Mouse (Mus musculus) left cerebral cortex, postnatal 36 days (tissue): Measurements from ENCODE around the gene Mccc2. TPM values are rescaled to one million over a fixed set of nuclear protein-coding genes. Genes with fewer than 3 reads are reported as not detected.

Experiments
- DNase-seq, 2 experiments: peaks; one replicate each; pipeline ENCODE4 v3.0.0; 2021 to 2022; ENCODE audit warnings: low spot score in 2 of 2, mixed read lengths in 1 of 2
- intact Hi-C: fragments of 180-260 bp; cut with DNase I; formaldehyde crosslinking; loops from one replicate; pipeline ENCODE4 v1.15.1; 2025
- total RNA-seq, 2 experiments: library from RNA; stranded (reverse); gene quantifications; 2 replicates each; pipeline ENCODE4 v1.2.3; 2021

Gene Mccc2
- total RNA-seq, 2 experiments from 2014 or later: 21.4 to 24.5 TPM

DNA sequence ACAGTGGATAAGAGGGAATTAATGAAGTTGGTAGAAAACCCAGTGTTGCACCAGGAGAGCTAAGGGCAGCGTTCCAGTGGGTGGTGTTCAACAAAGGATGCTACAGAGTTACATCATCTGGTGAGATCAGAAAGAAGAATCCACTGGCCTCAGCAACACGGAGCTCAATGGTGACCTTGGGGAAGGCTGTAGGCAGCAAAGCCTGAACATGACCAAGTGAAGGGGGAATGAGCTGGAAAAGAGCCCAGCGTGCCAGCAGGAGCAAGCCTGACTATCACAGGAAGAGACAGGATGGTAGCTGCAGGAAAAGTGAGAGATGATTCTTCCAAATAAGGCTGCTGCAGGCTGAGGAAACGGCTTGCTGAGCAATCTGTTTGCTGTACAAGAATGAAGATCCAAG is 68.0 kb downstream of the Mccc2 start:
- intact Hi-C loops: no loop called here
- DNase-seq: no peak

DNA sequence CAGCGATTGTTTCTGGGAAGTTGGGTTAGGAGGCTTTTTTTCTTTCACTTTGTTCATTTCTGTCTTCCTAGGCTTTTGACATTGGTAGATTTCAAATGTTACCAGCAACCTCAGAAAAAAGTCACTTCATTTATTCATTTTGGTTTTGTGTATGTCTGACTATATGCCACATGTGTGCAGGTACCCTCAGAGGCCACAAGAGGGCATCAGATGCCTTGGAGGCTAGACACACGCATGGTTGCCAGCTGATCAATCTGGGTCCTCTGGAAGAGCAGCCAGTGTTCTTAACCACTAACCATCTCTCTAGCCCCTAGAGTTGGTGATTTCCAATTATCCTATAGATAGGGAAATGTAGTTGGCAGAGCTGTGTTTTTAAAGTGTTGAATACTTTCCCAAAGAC is 71.9 kb downstream of the Mccc2 start:
- intact Hi-C loops: no loop called here

DNA sequence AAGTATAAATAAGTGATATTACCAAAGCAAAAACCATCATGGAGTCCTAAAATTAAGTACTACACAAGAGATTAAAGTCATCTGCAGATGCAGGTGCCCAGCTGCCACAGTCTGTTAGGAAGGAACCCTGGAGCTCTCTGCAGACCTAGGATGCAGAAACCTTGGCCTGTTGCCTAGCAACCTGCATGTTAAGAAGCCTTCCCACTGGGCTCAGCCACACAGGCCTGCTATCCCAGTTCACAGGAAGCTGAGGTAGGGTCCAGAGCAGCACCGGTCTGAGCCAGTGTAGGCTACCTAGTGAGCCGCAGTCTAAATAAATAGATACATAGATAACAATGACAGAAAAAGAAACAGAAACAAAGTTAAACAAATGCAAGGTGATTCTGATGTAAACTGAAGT is 74.8 kb downstream of the Mccc2 start:
- peak; percentile 17 to 28 for DNase-seq
- intact Hi-C loops: no loop called here

More for the DNA sequence above, 71.9 kb downstream of the Mccc2 start:
- DNase-seq: no peak

DNA sequence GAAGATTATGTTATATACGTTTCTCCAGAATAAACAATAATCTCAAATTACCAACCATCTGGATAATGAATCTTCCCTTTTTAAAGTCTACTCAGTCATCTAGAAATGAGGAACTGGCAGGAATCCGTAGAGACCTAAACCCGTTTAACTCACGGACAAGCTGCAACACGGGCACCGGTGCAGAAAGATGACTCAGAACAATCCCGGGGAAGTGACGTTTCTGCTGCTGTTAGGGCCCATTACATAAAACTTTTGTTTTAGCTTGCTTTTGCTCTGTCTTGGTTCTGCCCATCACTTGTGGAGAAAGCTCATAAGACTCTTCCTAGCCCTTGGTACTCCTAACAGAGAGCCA is 76.1 kb downstream of the Mccc2 start:
- intact Hi-C loops: no loop called here
- no peak for DNase-seq

DNA sequence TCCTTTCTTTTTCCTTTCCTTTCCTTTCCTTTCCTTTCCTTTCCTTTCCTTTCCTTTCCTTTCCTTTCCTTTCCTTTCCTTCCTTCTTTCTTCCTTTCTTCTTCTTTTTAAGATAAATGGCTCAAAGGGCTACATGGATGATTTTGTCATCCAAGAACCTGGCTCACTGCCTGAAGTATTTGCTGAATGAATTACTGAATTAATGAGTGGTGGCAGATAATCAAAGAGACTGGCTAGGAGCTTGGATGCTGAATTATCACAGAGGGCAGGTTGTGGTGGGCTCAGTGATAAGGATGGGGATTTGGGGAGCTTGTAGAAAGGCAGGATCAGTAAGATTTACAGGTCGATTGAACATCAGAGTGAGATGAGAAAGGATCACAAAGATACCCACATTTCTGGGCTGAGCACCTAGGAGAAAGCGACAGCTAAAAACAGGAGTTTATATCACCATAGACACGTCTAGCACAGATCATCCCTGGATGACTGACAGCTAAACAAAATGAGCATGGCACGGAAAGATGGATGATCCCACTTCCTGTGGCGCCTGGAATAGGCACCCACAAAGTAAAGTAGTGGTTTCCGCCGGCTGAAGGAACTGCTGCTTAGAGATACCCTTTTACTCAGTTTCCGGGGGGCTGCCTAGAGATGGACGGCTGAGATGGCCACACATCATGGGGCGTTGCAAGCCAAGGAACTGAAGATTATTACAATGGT is 76.7 kb downstream of the Mccc2 start:
- no peak for DNase-seq
- intact Hi-C loops: no loop called here

DNA sequence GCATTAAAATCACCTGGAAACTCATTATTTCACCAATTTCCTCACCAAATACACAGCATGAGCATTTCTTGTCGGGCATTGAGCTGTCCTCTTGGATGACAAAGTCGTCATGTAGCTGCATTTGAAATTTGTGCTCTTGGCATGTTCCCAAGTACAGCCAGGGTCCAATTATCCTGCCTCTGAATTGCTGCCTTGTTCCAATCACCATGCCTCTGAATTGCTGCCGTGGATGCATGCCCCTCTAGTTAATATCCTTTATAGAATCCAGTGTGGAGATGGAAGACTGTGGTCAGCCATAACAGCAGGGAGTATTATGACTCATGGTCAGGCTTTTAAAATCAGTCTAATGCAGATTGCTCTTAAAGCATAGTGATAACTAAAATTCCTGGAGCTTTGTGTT is 77.7 kb downstream of the Mccc2 start:
- no peak for DNase-seq
- intact Hi-C loops: no loop called here

DNA sequence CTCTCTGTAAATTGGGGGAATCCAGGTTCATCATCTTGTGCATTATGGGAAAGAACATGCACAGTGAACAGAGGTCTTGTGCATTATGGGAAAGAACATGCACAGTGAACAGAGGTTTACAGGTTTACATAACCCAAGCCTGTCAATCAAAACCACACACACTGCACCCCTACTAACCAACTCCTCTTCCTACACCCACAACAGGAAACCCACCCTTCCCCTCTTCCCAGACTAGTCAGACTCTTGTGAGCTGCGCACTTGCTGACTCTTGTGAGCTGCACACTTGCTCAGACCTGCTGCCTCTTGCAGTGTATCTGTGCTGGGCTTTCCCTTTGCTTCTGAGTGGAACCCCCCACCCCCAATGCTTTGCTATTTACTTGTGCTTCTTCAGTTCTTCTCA is 83.0 kb downstream of the Mccc2 start:
- no peak for DNase-seq
- intact Hi-C loops: no loop called here

DNA sequence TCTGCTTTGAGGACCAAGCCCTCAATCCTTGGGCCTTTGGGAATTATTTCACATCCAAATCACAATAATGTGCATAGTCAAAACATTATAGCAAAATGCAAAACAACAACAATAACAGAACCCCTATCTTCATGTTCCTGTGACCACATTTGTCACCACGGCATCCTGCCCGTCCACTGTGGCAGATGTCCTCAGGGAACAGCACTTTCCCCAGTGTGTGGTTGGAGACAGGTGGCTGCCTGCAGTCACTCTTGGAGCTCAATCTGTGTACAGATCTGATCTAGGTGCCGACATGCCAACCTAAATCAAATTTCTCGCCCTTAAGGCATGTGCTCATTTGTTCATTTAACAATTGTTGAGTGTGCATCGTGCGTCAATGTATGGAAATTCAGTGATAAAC is 83.9 kb downstream of the Mccc2 start:
- DNase-seq: no peak
- intact Hi-C loops: no loop called here

DNA sequence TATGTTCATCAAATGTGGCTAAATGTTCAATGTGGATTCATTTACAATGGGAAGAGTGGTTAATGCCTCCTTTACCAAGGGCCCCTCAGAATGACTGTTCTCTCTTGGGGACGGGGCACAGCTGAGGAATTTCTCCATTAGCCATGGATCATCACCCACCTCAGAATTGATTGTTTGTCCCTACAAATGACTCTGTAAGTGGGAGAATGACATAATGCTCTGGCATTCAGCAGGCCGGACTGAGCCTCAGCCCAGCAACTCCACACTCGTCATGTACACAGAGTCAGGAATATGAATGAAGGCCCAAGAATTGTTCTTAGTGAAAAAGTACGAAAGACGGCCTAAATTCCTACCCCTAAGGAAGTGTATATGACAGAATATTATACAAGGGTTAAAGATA is 89.2 kb downstream of the Mccc2 start:
- DNase-seq: no peak
- intact Hi-C loops: no loop called here

DNA sequence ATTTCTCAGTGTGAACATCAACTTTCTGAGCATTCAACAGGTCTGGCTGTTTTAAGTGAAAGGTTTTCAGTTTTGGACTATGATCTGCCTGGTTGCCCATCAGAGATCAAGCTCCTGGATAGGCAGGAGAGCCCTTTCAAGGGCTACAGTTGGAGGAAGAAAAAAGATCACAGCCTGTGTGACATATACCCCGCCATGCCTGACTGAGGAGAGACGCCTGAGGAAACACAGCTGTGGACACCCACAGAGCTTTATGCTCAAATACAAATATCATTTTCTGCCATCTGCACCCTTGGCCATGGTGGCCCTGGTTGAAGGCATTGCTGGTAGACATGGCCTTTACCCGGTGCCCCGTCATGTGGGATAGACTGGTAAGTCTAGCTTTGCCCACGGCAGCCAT is 99.8 kb downstream of the Mccc2 start:
- DNase-seq: no peak
- intact Hi-C loops: no loop called here

DNA sequence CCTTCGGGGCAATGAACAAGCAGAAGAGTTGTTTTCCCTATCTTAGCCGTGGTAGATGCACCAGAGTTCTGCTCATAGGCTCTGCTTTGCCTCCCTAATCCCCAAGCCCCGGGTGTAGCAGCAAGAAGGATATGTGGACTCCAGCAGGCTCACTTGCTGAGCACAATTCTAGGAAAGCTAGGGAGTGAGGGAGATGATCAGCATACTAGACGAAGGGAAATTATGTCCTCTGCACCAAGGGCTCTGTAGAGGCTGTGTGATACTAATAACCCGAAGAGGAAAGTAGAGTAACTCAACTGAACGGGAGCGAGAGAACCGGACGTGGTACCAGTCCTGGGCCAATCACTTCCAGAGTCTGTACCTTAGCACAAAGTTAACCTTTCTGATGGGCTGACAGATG is 114.5 kb downstream of the Mccc2 start, which contains the start of gene Cartpt:
Gene Cartpt, minus strand, starts transcription at position 127 of the 400 bp plus-strand sequence.
- no peak for DNase-seq
- intact Hi-C loops: no loop called here

DNA sequence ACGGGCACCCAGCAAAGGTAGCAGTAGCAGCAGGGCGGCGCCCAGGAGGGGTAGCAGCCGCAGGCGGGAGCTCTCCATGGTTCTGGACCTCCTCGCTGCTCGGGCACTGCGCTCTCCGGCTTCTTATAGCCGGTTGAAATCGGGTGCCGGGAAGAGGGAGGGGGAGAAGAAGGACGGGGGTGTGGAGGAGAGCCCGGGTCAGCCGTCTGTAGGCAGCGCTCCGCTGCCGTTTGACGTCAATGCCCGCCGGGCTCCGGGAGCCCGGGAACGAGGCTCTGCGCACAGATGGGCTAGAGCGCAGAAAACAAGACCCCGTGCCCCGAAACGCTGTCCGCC is 114.9 kb downstream of the Mccc2 start:
- intact Hi-C loops: no loop called here
- peak in 1 of 2 experiments; percentile 7 for DNase-seq

DNA sequence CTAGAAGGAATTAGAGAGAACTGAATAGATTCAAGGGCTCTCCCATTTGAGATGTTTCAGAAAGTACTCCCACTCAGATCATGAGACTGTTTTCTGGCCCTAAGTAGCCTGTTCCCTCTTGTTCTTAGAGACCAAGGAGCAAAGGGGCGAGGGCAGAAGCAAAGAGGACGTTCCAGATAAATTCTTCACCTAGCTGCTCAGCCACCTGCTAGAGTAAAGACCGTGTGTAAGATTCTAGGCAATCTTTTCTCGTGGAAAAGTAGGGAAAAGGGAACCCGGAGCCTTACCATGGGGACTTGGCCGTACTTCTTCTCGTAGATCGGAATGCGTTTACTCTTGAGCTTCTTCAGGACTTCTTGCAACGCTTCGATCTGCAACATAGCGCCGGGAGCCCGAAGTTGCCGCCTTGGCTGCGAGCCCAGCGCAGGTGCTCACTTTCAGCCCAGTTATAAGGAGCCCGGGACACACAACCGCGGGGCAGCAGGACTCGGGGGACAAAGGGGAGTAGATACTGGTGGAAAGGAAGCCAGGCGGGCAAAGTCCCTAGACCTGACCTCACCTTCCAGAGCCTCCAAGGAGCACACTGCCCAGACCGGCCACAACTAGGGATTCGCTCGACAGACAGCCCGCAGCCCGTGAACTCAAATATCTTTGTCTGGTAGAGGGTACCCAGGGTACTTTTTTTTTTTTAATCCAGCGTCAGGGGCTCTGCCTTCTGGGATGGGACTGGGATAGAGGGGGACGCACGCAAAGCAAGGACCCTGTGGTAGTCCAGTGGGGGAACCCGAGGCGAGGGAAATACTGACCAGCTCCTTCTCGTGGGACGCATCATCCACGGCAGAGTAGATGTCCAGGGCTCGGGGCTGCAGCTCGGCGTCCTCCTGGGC is 115.5 kb downstream of the Mccc2 start:
- peak in 1 of 2 experiments; percentile 6 for DNase-seq
- intact Hi-C loops: no loop called here

DNA sequence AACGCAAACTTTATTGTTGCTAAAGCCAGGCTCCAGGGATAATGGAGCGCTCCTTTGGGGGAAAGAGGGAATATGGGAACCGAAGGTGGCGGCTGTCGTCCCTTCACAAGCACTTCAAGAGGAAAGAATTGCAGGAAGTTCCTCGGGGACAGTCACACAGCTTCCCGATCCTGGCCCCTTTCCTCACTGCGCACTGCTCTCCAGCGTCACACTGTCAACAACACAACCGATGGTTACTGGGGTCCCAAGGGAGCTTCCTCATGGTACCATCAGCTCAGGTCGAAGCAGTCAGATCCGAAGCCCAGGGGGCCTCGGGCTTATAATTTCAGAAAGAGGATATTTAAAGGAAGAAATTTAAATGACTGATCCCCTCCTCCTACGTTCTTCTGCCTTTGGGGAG is 116.6 kb downstream of the Mccc2 start:
- intact Hi-C loops: no loop called here
- no peak for DNase-seq

Other genes starting within 250 kb of the Mccc2 start
- 10 to 100 TPM; 18.7 to 33.6 TPM for gene Cartpt, start 114.5 kb downstream of the Mccc2 start, total RNA-seq
- gene Bdp1, start 88.4 kb upstream of the Mccc2 start, total RNA-seq: 10 to 100 TPM; 29.2 to 51.6 TPM
- 10 to 100 TPM; 18.6 to 20.8 TPM for gene Serf1, start 92.4 kb upstream of the Mccc2 start, total RNA-seq
- 10 to 100 TPM; 36.8 to 41.3 TPM for gene Smn1, start 109.2 kb upstream of the Mccc2 start, total RNA-seq
- gene Naip2, start 186.5 kb upstream of the Mccc2 start, total RNA-seq: under 1 TPM; 0.34 to 0.39 TPM
- gene Naip5, start 230.7 kb upstream of the Mccc2 start, total RNA-seq: under 1 TPM; 0.20 to 0.39 TPM